Mouse (Mus musculus): ENCODE data around the gene Zmiz1. TPM values are rescaled to one million over a fixed set of nuclear protein-coding genes. Genes with fewer than 3 reads are reported as not detected.

Gene Zmiz1
- total and polyA plus RNA-seq, 3 experiments: 3.7 to 45.8 (median 11.1) TPM

Other genes starting within 250 kb of the Zmiz1 start
- 29.1 and 38.3 TPM in 2 replicates for gene Ppif, start 235.0 kb downstream of the Zmiz1 start, total RNA-seq (2012; rRNA removed)
- gene Ppif, start 235.0 kb downstream of the Zmiz1 start, total RNA-seq (2014; rRNA removed): 50.3 and 52.9 TPM in 2 replicates
- gene Ppif, start 235.0 kb downstream of the Zmiz1 start, polyA plus RNA-seq (2012; ENCODE audit: insufficient read length, low read depth): 99.3 and 106 TPM in 2 replicates

Measured in CH12.LX (cell line).